Mouse (Mus musculus): Measurements from ENCODE around the gene Hs3st5. TPM values are rescaled to one million over a fixed set of nuclear protein-coding genes. Genes with fewer than 3 reads are reported as not detected.
"Not testable (repeated sequence)": the region's sequence is repeated elsewhere in the genome, so short reads cannot be mapped to it uniquely, and the experiment has no call there.

The Hs3st5 gene
- total and polyA plus RNA-seq, 3 experiments, result not detected

DNA sequence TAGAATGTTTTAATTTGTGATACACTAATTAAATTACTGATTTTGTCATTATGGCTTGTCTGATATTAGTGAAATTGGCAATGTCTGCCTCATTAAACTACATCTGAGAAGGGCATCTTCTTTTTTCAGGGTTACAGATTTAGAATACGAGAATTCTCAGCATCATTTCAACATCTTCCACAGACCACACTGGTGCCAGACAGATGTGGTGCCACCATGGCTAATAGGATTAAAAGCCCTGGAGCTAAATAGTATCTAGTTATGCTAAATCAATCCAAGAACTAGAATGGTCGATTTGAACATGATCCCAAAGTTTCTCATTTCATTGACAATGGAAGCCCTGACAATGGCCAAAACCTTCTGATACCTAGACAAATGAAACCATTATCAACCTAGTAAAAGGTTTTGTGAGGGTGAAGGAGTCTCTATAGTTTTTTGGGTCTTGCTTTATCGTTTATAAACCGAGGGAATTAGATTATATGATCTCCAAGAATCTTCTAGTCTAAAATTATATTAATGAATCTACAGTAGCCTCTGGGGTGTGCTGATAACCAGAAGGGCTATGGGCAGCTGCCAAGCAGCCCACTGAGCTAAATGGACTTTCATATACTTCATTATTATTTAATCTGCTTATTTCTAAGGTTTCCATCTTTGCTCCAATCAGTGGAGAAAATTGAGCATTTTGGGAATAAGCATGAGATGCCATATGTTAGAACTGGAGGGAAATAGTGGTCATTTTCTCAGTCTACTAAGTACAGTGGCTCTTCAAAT lies 71.9 kb downstream of the Hs3st5 start:
- H3K27me3 ChIP-seq (replicated peaks), result no peaks in the 10 kb centered on the region
- peaks cover 0 to 4% of the 10 kb centered on the region in 2 experiments; a peak in 1 of 4 replicates for H3K4me1 ChIP-seq (ENCODE audit: control insufficient read depth in 1 of 2, insufficient read depth in 2 of 2)
- dilution Hi-C loops (cut with MboI; ENCODE audit: extremely low pct_ligation_motif_present, extremely low pct_unique_long_range_greater_than_20kb, low sequenced_read_pairs), result no loop called here
- H3K4me2 ChIP-seq (ENCODE audit: insufficient read depth, low read depth, poor library complexity, severe bottlenecking), result no peak overlapping the region
- no peak overlapping the region for H3K9ac ChIP-seq (ENCODE audit: insufficient read depth, low read depth)
- no peak overlapping the region for H3K4me3 ChIP-seq (replicated peaks in 1 of 3; ENCODE audit: low read depth in 2 of 3, low read length in 2 of 3, poor library complexity in 1 of 3)
- H3K27ac ChIP-seq (ENCODE audit: insufficient read depth, low read depth), result no peak overlapping the region
- in situ Hi-C loops (cut with MboI; ENCODE audit: low pct_ligation_motif_present, low pct_unique_long_range_greater_than_20kb, low sequenced_read_pairs), result no loop called here
- H3K79me2 ChIP-seq (replicated peaks; ENCODE audit: control insufficient read depth, extremely low read depth, insufficient read depth, poor library complexity, severe bottlenecking), result no peaks in the 10 kb centered on the region
- DNase-seq (ENCODE audit: extremely low read depth), result no peak
- no peaks in the 10 kb centered on the region for H3K36me3 ChIP-seq (replicated peaks in 1 of 2; ENCODE audit: control insufficient read depth in 1 of 2, insufficient read depth in 1 of 2, low read length in 1 of 2)
- no peak for TF ChIP-seq MAZ (IDR thresholded peaks at IDR 0.05; ENCODE audit: low read depth, low read length)
- no peak for TF ChIP-seq IRF4 (IDR thresholded peaks at IDR 0.05; ENCODE audit: low read depth, low read length)
- TF ChIP-seq SIN3A (IDR thresholded peaks at IDR 0.05; ENCODE audit: low read length), result no peak
- TF ChIP-seq ZC3H11A (IDR thresholded peaks at IDR 0.05; ENCODE audit: low read depth, low read length), result no peak
- no peak for TF ChIP-seq CHD1 (IDR thresholded peaks at IDR 0.05; ENCODE audit: low read depth, low read length)
- TF ChIP-seq SMC3 (IDR thresholded peaks at IDR 0.05; ENCODE audit: low read depth, low read length), result no peak
- TF ChIP-seq MAX (IDR thresholded peaks at IDR 0.05; ENCODE audit: low read length), result no peak
- TF ChIP-seq E2F4 (IDR thresholded peaks at IDR 0.05; ENCODE audit: insufficient replicate concordance, low read depth, low read length), result no peak
- no peak for TF ChIP-seq JUN (IDR thresholded peaks at IDR 0.05; ENCODE audit: insufficient read depth, low read depth, low read length)
- no peak for TF ChIP-seq USF1 (IDR thresholded peaks at IDR 0.05; ENCODE audit: low read depth, low read length)
- TF ChIP-seq CTCF (conservative IDR thresholded peaks at IDR 0.05 in 1 of 2, IDR thresholded peaks at IDR 0.05 in 1 of 2; ENCODE audit: low read depth in 2 of 2, low read length in 2 of 2), result no peak
- no peak for TF ChIP-seq USF2 (conservative IDR thresholded peaks at IDR 0.05; ENCODE audit: low read depth, low read length)
- H3K9me3 ChIP-seq (replicated peaks; ENCODE audit: low read length), result no peaks in the 10 kb centered on the region

DNA sequence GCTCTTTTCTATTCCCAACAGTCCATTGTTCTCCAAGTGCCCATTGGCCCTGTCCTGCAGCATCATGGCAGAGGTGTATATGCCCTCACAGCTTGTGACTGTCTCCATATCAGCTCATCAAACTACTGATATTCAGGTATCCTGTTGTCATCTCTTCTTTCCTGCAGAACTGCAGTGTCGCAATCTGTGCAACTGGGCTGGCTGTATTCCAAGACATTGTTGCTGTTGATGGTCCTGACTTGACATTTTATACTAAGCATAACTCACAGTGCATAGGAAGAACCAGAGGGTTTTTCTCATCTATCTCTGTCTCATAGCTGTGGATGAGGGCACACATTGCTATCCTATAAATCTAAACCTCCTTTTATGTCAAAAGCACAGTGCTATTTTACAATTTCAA lies 103.8 kb downstream of the Hs3st5 start:
- H3K27ac ChIP-seq (ENCODE audit: insufficient read depth, low read depth), result no peak overlapping the region
- H3K36me3 ChIP-seq (replicated peaks in 1 of 2; ENCODE audit: control insufficient read depth in 1 of 2, insufficient read depth in 1 of 2, low read length in 1 of 2), result no peaks in the 10 kb centered on the region
- H3K79me2 ChIP-seq (replicated peaks; ENCODE audit: control insufficient read depth, extremely low read depth, insufficient read depth, poor library complexity, severe bottlenecking), result no peaks in the 10 kb centered on the region
- no peak overlapping the region for H3K4me3 ChIP-seq (replicated peaks in 1 of 3; ENCODE audit: low read depth in 2 of 3, low read length in 2 of 3, poor library complexity in 1 of 3)
- no peak for DNase-seq (ENCODE audit: extremely low read depth)
- in situ Hi-C loops (cut with MboI; ENCODE audit: low pct_ligation_motif_present, low pct_unique_long_range_greater_than_20kb, low sequenced_read_pairs), result no loop called here
- H3K27me3 ChIP-seq (replicated peaks), result no peaks in the 10 kb centered on the region
- dilution Hi-C loops (cut with MboI; ENCODE audit: extremely low pct_ligation_motif_present, extremely low pct_unique_long_range_greater_than_20kb, low sequenced_read_pairs), result no loop called here
- no peak for TF ChIP-seq JUN (IDR thresholded peaks at IDR 0.05; ENCODE audit: insufficient read depth, low read depth, low read length)
- TF ChIP-seq CTCF (conservative IDR thresholded peaks at IDR 0.05 in 1 of 2, IDR thresholded peaks at IDR 0.05 in 1 of 2; ENCODE audit: low read depth in 2 of 2, low read length in 2 of 2), result no peak
- no peak for TF ChIP-seq NELFE (IDR thresholded peaks at IDR 0.05; ENCODE audit: low read depth, low read length)
- TF ChIP-seq UBTF (IDR thresholded peaks at IDR 0.05; ENCODE audit: low read depth, low read length), result no peak
- TF ChIP-seq PAX5 (IDR thresholded peaks at IDR 0.05; ENCODE audit: low read length), result no peak
- TF ChIP-seq POLR2A (IDR thresholded peaks at IDR 0.05; ENCODE audit: low read depth, low read length), result no peak
- TF ChIP-seq IRF4 (IDR thresholded peaks at IDR 0.05; ENCODE audit: low read depth, low read length), result no peak
- no peak for TF ChIP-seq KAT2A (IDR thresholded peaks at IDR 0.05; ENCODE audit: insufficient replicate concordance, low read length)
- no peak for TF ChIP-seq GABPA (IDR thresholded peaks at IDR 0.05; ENCODE audit: insufficient replicate concordance, low read depth, low read length)
- TF ChIP-seq NRF1 (IDR thresholded peaks at IDR 0.05; ENCODE audit: low read depth, low read length), result no peak
- TF ChIP-seq ZKSCAN1 (IDR thresholded peaks at IDR 0.05; ENCODE audit: borderline replicate concordance, low read depth, low read length), result no peak
- no peak for TF ChIP-seq ZC3H11A (IDR thresholded peaks at IDR 0.05; ENCODE audit: low read depth, low read length)
- no peak for TF ChIP-seq CHD2 (IDR thresholded peaks at IDR 0.05; ENCODE audit: low read length)
- no peak for TF ChIP-seq CHD1 (IDR thresholded peaks at IDR 0.05; ENCODE audit: low read depth, low read length)
- TF ChIP-seq JUND (conservative IDR thresholded peaks at IDR 0.05; ENCODE audit: low read depth, low read length), result no peak
- TF ChIP-seq POLR2AphosphoS2 (IDR thresholded peaks at IDR 0.05; ENCODE audit: low read depth, low read length), result no peak
- no peak for TF ChIP-seq MXI1 (IDR thresholded peaks at IDR 0.05; ENCODE audit: low read depth, low read length)
- TF ChIP-seq MAFK (IDR thresholded peaks at IDR 0.05; ENCODE audit: insufficient replicate concordance, low read length), result no peak
- TF ChIP-seq BHLHE40 (IDR thresholded peaks at IDR 0.05; ENCODE audit: low read depth, low read length), result no peak
- H3K9ac ChIP-seq (ENCODE audit: insufficient read depth, low read depth), result no peak overlapping the region
- H3K9me3 ChIP-seq (replicated peaks; ENCODE audit: low read length), result peaks cover 3% of the 10 kb centered on the region
- no peaks in the 10 kb centered on the region for H3K4me1 ChIP-seq (ENCODE audit: control insufficient read depth in 1 of 2, insufficient read depth in 2 of 2)
- no peak overlapping the region for H3K4me2 ChIP-seq (ENCODE audit: insufficient read depth, low read depth, poor library complexity, severe bottlenecking)

DNA sequence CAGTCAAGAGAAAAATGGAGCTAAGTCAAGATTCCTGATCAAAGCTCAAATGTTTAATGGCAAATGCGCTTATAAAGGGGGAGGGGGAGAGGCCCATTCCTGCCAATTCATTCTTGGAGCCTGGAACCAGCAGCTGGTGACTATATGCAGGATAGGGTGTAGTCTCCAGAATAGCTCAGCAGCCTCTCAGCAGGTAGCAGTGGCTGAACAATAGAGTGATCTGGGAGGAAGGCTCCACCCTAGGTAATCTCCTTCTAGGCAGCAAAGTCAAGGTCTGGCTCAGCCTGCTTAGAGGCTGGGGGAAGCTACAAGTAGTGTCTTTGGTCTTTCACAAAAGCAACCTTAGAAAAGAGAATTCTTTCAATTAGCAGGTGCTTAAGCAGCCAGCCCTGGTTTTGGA lies 104.8 kb downstream of the Hs3st5 start:
- DNase-seq (ENCODE audit: extremely low read depth); dilution Hi-C loops (cut with MboI; ENCODE audit: extremely low pct_ligation_motif_present, extremely low pct_unique_long_range_greater_than_20kb, low sequenced_read_pairs); H3K79me2 ChIP-seq (replicated peaks; ENCODE audit: control insufficient read depth, extremely low read depth, insufficient read depth, poor library complexity, severe bottlenecking); H3K36me3 ChIP-seq (replicated peaks in 1 of 2; ENCODE audit: control insufficient read depth in 1 of 2, insufficient read depth in 1 of 2, low read length in 1 of 2); H3K9me3 ChIP-seq (replicated peaks; ENCODE audit: low read length); H3K4me3 ChIP-seq (replicated peaks in 1 of 3; ENCODE audit: low read depth in 2 of 3, low read length in 2 of 3, poor library complexity in 1 of 3); H3K9ac ChIP-seq (ENCODE audit: insufficient read depth, low read depth); H3K27ac ChIP-seq (ENCODE audit: insufficient read depth, low read depth); H3K4me1 ChIP-seq (ENCODE audit: control insufficient read depth in 1 of 2, insufficient read depth in 2 of 2); H3K4me2 ChIP-seq (ENCODE audit: insufficient read depth, low read depth, poor library complexity, severe bottlenecking); H3K27me3 ChIP-seq (replicated peaks); in situ Hi-C loops (cut with MboI; ENCODE audit: low pct_ligation_motif_present, low pct_unique_long_range_greater_than_20kb, low sequenced_read_pairs): not testable (repeated sequence)

All from CH12.LX (cell line).